Mouse (Mus musculus) megakaryocyte, embryonic 14.5 days (primary cell): ENCODE results near the gene Cadm1.

Source experiments
- FLI1 ChIP-seq: IDR thresholded peaks from 2 replicates; pipeline ENCODE4 v1.6.1; 2012; ENCODE audit warnings: low read length, inconsistent platforms, mixed read lengths
- GATA1 ChIP-seq: IDR thresholded peaks from 3 replicates; pipeline ENCODE4 v1.6.1; 2012; ENCODE audit warnings: mixed read lengths, low read length, inconsistent platforms, borderline replicate concordance

DNA sequence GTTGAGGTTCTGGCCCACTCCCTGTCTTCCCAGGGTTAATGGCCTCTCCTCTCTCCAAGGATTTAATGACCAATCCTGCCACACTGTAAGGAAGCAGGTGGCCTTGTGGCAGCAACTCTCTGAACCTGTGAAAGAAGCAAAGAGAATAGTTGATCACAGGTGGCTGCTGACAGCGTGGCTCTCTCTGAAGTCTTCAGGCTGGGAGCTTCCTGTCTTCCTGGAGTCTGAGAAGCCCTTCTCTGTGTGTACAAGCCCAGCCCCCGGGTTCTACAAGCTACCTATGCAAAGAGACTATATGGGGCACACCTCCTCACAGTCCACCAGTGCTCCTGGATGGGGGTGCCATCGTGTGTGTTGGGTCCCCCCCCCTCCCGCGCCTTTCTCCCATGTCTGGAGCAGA is 339.7 kb downstream of the Cadm1 start:
- TF ChIP-seq GATA1 (no peak), FLI1 (no peak)
